ENCODE assay signal across 8 mouse cellular contexts in genomic region chr4:32984242-32984641, GRCm38 (mm10). TPM values are rescaled to one million over a fixed set of nuclear protein-coding genes. Genes with fewer than 3 reads are reported as not detected.
DNase-seq lines count a peak whose midpoint lies in the region; ATAC-seq and TF ChIP-seq lines count a peak whose summit lies in the region.

No protein-coding gene starts in this region.

- H3K4me3 ChIP-seq in heart, postnatal 0 days (ENCODE audit: low read depth, low read length), result peak overlapping the region; percentile 82
- H3K4me3 ChIP-seq in liver, embryonic 16.5 days (ENCODE audit: low read depth, low read length), result peak overlapping the region; percentile 71

- H3K9me3 ChIP-seq in heart, postnatal 0 days (replicated peaks; ENCODE audit: control insufficient read depth, low read length), result no peaks in the 10 kb centered on the region
- H3K9me3 ChIP-seq in liver, embryonic 16.5 days (replicated peaks; ENCODE audit: control insufficient read depth, low read length), result peaks cover 5% of the 10 kb centered on the region; the same call in 1 of the 2 replicates

- peak overlapping the region; percentile 75 for H3K9ac ChIP-seq in heart, postnatal 0 days (replicated peaks; ENCODE audit: low read depth, low read length)
- H3K9ac ChIP-seq in liver, embryonic 16.5 days (ENCODE audit: low read depth, low read length), result peak overlapping the region; percentile 70

- peaks cover 23% of the 10 kb centered on the region for H3K4me1 ChIP-seq in heart, postnatal 0 days (ENCODE audit: control insufficient read depth, insufficient read depth)
- H3K4me1 ChIP-seq in liver, embryonic 16.5 days (ENCODE audit: control insufficient read depth, low read depth, low read length), result peaks cover 45% of the 10 kb centered on the region

- H3K27ac ChIP-seq in heart, postnatal 0 days (ENCODE audit: low read depth), result peak overlapping the region; percentile 87
- H3K27ac ChIP-seq in liver, embryonic 16.5 days (ENCODE audit: low read length), result no peak overlapping the region

- no peak for TF ChIP-seq EP300 in heart, postnatal 0 days (IDR thresholded peaks at IDR 0.05; ENCODE audit: low read depth)

- no peaks in the 10 kb centered on the region for H3K27me3 ChIP-seq in heart, postnatal 0 days (ENCODE audit: control insufficient read depth, insufficient read depth, low read length)
- H3K27me3 ChIP-seq in liver, embryonic 16.5 days (ENCODE audit: control insufficient read depth, insufficient read depth, low read depth, low read length), result peaks cover 53% of the 10 kb centered on the region

- peak overlapping the region; percentile 97 for H3K4me2 ChIP-seq in heart, postnatal 0 days (ENCODE audit: low read depth, low read length)
- peak overlapping the region; percentile 98 for H3K4me2 ChIP-seq in liver, embryonic 16.5 days (ENCODE audit: low read depth, low read length)

- no peaks in the 10 kb centered on the region for H3K36me3 ChIP-seq in heart, postnatal 0 days (replicated peaks; ENCODE audit: control insufficient read depth, insufficient read depth, low read length)
- no peaks in the 10 kb centered on the region for H3K36me3 ChIP-seq in liver, embryonic 16.5 days (ENCODE audit: control insufficient read depth, insufficient read depth)

- no peak for ATAC-seq in heart, postnatal 0 days (ENCODE audit: insufficient read depth, low read depth)
- no peak for ATAC-seq in liver, embryonic 16.5 days (ENCODE audit: low read depth)

- DNase-seq in left cerebral cortex, postnatal 25 days (ENCODE audit: low spot score in 2 of 2), result peak; percentile 14 to 19
- no peak for DNase-seq in left cerebral cortex, adult 18-20 months (ENCODE audit: low spot score in 2 of 2)
- DNase-seq in embryo, embryonic 11 days, result peak; percentile 62
- DNase-seq in heart, postnatal 0 days (ENCODE audit: low spot score), result no peak
- peak; percentile 14 for DNase-seq in yolk sac, embryonic 10.5 days (ENCODE audit: low spot score)
- DNase-seq in cerebellum, postnatal 14 days, result no peak
- DNase-seq in ovary, postnatal 36 days (ENCODE audit: low spot score), result no peak

- 1% methylated on average over 13 of the region's 13 CpGs for WGBS in heart, postnatal 0 days
- 2% methylated on average over 13 of the region's 13 CpGs for WGBS in liver, embryonic 16.5 days (ENCODE audit: insufficient replicate concordance)

- intact Hi-C loops in left cerebral cortex, postnatal 25 days (cut with DNase I), result no loop called here

- TF ChIP-seq CTCF in heart, postnatal 0 days (IDR thresholded peaks at IDR 0.05; ENCODE audit: low read depth), result no peak

RNA-seq across cellular contexts. Expression of gene Rragd, which starts 1.4 kb away (rescaled TPM):
- total RNA-seq in left cerebral cortex, postnatal 25 days (2021), result 10 to 100 TPM; 84.7 to 88.3 TPM
- 10 to 100 TPM; 94.8 to 95.0 TPM for total RNA-seq in left cerebral cortex, adult 18-20 months (2021)
- total RNA-seq in heart, postnatal 0 days (2014; rRNA removed; ENCODE audit: low replicate concordance), result 61.3 and 75.3 TPM in 2 replicates
- polyA plus RNA-seq in heart, postnatal 0 days (2015; fragmentation: Nextera tagmentation; extraction: Ambion mirVana), result 35.4 and 41.1 TPM in 2 replicates
- polyA plus RNA-seq in liver, embryonic 16.5 days (2015; fragmentation: Nextera tagmentation; extraction: Ambion mirVana), result 1.1 and 1.4 TPM in 2 replicates

RNA-seq across cellular contexts. Expression of gene Ankrd6, which starts 33.6 kb away (rescaled TPM):
- total RNA-seq in left cerebral cortex, postnatal 25 days (2021), result 10 to 100 TPM; 43.3 to 51.8 TPM
- 10 to 100 TPM; 55.8 to 59.2 TPM for total RNA-seq in left cerebral cortex, adult 18-20 months (2021)
- 1.6 and 20.0 TPM in 2 replicates for total RNA-seq in heart, postnatal 0 days (2014; rRNA removed; ENCODE audit: low replicate concordance)
- 2.3 and 2.4 TPM in 2 replicates for polyA plus RNA-seq in heart, postnatal 0 days (2015; fragmentation: Nextera tagmentation; extraction: Ambion mirVana)
- polyA plus RNA-seq in liver, embryonic 16.5 days (2015; fragmentation: Nextera tagmentation; extraction: Ambion mirVana), result 0.55 and 0.60 TPM in 2 replicates

RNA-seq across cellular contexts. Expression of gene Ube2j1, which starts 47.0 kb away (rescaled TPM):
- total RNA-seq in left cerebral cortex, postnatal 25 days (2021), result 100 to 1,000 TPM; 107 to 113 TPM
- total RNA-seq in left cerebral cortex, adult 18-20 months (2021), result 100 to 1,000 TPM; 110 to 117 TPM
- 31.2 and 33.4 TPM in 2 replicates for total RNA-seq in heart, postnatal 0 days (2014; rRNA removed; ENCODE audit: low replicate concordance)
- polyA plus RNA-seq in heart, postnatal 0 days (2015; fragmentation: Nextera tagmentation; extraction: Ambion mirVana), result 29.9 and 30.9 TPM in 2 replicates
- 25.6 and 28.6 TPM in 2 replicates for polyA plus RNA-seq in liver, embryonic 16.5 days (2015; fragmentation: Nextera tagmentation; extraction: Ambion mirVana)

Comparison
In these comparisons a context has a peak if more than half of its experiments do, and no peak if none do; other contexts are left out.
1. DNase-seq: peak in left cerebral cortex, postnatal 25 days (2 of 2), embryo, embryonic 11 days (single experiment) and yolk sac, embryonic 10.5 days (single experiment); none in left cerebral cortex, adult 18-20 months (0 of 2), heart, postnatal 0 days (single experiment), cerebellum, postnatal 14 days (0 of 2) and ovary, postnatal 36 days (single experiment).